Mouse (Mus musculus): Measurements from ENCODE around the gene Mast2. TPM values are rescaled to one million over a fixed set of nuclear protein-coding genes. Genes with fewer than 3 reads are reported as not detected.

The Mast2 gene
- total RNA-seq (2023), result 18.3 and 19.9 TPM in 2 replicates

GRCm38 (mm10) chr4:116464126-116464981, at the start of gene Mast2:
Mast2 (minus strand) TSS chr4:116464183.

DNA sequence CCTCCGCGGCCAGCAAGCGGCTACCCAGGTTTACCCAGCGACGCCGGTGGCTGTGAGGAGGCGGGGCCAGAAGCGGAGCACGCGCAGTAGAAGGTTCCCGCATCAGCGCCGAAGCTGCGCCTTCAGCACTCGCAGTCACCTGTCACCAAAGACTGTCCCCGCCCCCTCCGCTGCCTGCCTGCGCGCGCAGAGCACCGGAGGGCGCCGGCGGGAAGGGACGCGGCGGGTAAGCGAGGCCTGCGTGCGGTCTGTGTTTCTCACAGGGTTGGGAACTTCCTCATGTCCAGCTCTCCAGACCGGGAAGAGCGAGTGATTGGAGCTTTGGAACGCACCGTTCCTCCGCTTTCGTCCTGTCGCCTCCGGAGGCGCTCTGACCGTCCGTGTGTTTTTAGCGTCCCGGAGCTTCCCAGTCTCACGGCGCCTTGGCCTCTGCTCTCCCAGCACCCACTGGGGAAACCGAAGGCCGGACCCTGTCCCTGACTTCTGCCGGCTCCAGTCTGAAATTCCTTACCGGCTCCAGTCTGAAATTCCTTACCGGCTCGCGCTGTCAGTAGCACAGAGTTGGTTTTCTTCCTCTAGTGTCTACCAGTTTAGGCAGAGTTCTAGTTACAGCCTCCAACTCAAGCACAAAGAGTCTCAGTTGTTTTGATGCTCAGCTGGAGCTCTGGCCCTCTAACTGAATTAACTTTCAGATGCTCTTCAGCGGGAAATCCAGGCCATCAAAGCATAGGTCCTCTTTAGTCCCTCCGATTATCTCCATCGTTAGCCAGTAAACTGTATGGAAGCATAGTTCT, 43.6 kb upstream of the Mast2 start, which contains the start of gene Ipp:
Gene Ipp, plus strand, starts transcription at position 125 of the 794 bp plus-strand sequence.

Other genes starting within 250 kb of the Mast2 start
- gene Pik3r3, start 242.6 kb downstream of the Mast2 start, total RNA-seq (2023), result 0.47 and 0.64 TPM in 2 replicates
- gene Ipp, start 43.4 kb upstream of the Mast2 start, total RNA-seq (2023), result 3.9 and 5.0 TPM in 2 replicates
- 5.2 and 5.4 TPM in 2 replicates for gene Tmem69, start 91.8 kb upstream of the Mast2 start, total RNA-seq (2023)
- gene Gpbp1l1, start 93.5 kb upstream of the Mast2 start, total RNA-seq (2023), result 89.6 and 106 TPM in 2 replicates
- gene Ccdc17, start 132.5 kb upstream of the Mast2 start, total RNA-seq (2023), result 6.8 and 8.6 TPM in 2 replicates
- gene Nasp, start 163.8 kb upstream of the Mast2 start, total RNA-seq (2023), result 59.3 and 72.8 TPM in 2 replicates
- gene Akr1a1, start 187.5 kb upstream of the Mast2 start, total RNA-seq (2023), result 199 and 214 TPM in 2 replicates
- gene Prdx1, start 221.4 kb upstream of the Mast2 start, total RNA-seq (2023), result 83.8 and 98.8 TPM in 2 replicates
- gene Mmachc, start 244.2 kb upstream of the Mast2 start, total RNA-seq (2023), result 1.5 and 2.7 TPM in 2 replicates
- gene Ccdc163, start 244.3 kb upstream of the Mast2 start, total RNA-seq (2023), result 9.9 and 13.5 TPM in 2 replicates

Measured in neutrophil, adult 65 days (primary cell).